Mouse (Mus musculus) ovary, postnatal 36 days (tissue): Measurements from ENCODE around the gene Neo1.

Experiments used
- DNase-seq: peaks from one replicate; pipeline ENCODE4 v3.0.0; 2022; ENCODE audit warnings: low spot score, mixed read lengths

Neo1 gene

GRCm38 (mm10) chr9:59036159-59036731 is at the start of gene Neo1:
TSS of gene Neo1 (minus strand) at chr9:59036441.
- DNase-seq: peak; percentile 94

GRCm38 (mm10) chr9:59075632-59076031 is 39.4 kb upstream of the Neo1 start:
- no peak for DNase-seq

GRCm38 (mm10) chr9:59073887-59074286 is 37.6 kb upstream of the Neo1 start:
- no peak for DNase-seq

- no peak for DNase-seq
Observed at GRCm38 (mm10) chr9:59072076-59072777, 36.0 kb upstream of the Neo1 start.

- DNase-seq: no peak
Observed at GRCm38 (mm10) chr9:59071220-59071977, 35.2 kb upstream of the Neo1 start.

- DNase-seq: no peak
Observed at GRCm38 (mm10) chr9:59070216-59070615, 34.0 kb upstream of the Neo1 start.

GRCm38 (mm10) chr9:59065616-59066301 is 29.5 kb upstream of the Neo1 start:
- no peak for DNase-seq

- peak; percentile 31 for DNase-seq
Observed at GRCm38 (mm10) chr9:59062409-59062808, 26.2 kb upstream of the Neo1 start.

GRCm38 (mm10) chr9:59060026-59060605 is 23.9 kb upstream of the Neo1 start:
- no peak for DNase-seq

GRCm38 (mm10) chr9:59059158-59059557 is 22.9 kb upstream of the Neo1 start:
- no peak for DNase-seq

GRCm38 (mm10) chr9:59058060-59058459 is 21.8 kb upstream of the Neo1 start:
- DNase-seq: no peak

- no peak for DNase-seq
Observed at GRCm38 (mm10) chr9:59056281-59056680, 20.0 kb upstream of the Neo1 start.

- DNase-seq: no peak
Observed at GRCm38 (mm10) chr9:59041805-59042204, 5.6 kb upstream of the Neo1 start.

GRCm38 (mm10) chr9:59036732-59037341 is 596 bp upstream of the Neo1 start:
- DNase-seq: no peak

GRCm38 (mm10) chr9:59035342-59036158 is 691 bp downstream of the Neo1 start:
- DNase-seq: peak; percentile 16

GRCm38 (mm10) chr9:59034836-59035235 is 1.4 kb downstream of the Neo1 start:
- DNase-seq: no peak

GRCm38 (mm10) chr9:59033492-59033891 is 2.7 kb downstream of the Neo1 start:
- no peak for DNase-seq

GRCm38 (mm10) chr9:59024245-59024844 is 11.9 kb downstream of the Neo1 start:
- DNase-seq: no peak

GRCm38 (mm10) chr9:59016060-59016719 is 20.1 kb downstream of the Neo1 start:
- DNase-seq: no peak

GRCm38 (mm10) chr9:59013365-59013764 is 22.9 kb downstream of the Neo1 start:
- DNase-seq: no peak
